Mouse (Mus musculus) heart, embryonic 14.5 days (tissue): ENCODE measurements at regions not wholly inside any gene's neighbourhood (a gene's known extent, or its start where the extent isn't known, plus 50 kb on each side); places are given as distances from the start of the nearest gene placed in this dataset.

Experiments used
- ATAC-seq: fragments of 200-750 bp; cut with Nextera tagmentation; 2 replicates; pipeline ENCODE4 v1.8.0; 2017; ENCODE audit warnings: low read depth, moderate TSS enrichment; ENCODE audit not compliant: insufficient number of reproducible peaks, insufficient read depth, low FRiP score
- H3K27ac ChIP-seq, 2 experiments: fragments of 200-500 bp in 1 of 2; fragments of 300-500 bp in 1 of 2; sonication (generic) in 1 of 2; replicated peaks in 1 of 2; 2 replicates each; pipeline ENCODE4 v1.5.1; 2012 to 2014; ENCODE audit warnings: low read depth in 2 of 2, low read length in 2 of 2, control low read depth in 1 of 2, mild to moderate bottlenecking in 1 of 2, mixed read lengths in 1 of 2; ENCODE audit not compliant: control insufficient read depth in 1 of 2, insufficient read depth in 1 of 2
- H3K27me3 ChIP-seq: fragments of 300-500 bp; sonication (generic); 2 replicates; pipeline ENCODE4 v1.6.1; 2014; ENCODE audit warnings: mild to moderate bottlenecking, low read length, control low read depth; ENCODE audit not compliant: control insufficient read depth, insufficient read depth
- H3K36me3 ChIP-seq: fragments of 300-500 bp; sonication (generic); 2 replicates; pipeline ENCODE4 v1.6.1; 2014; ENCODE audit warnings: mild to moderate bottlenecking, control low read depth, low read length, mixed read lengths; ENCODE audit not compliant: control insufficient read depth, insufficient read depth
- H3K4me1 ChIP-seq, 2 experiments: fragments of 200-500 bp in 1 of 2; fragments of 300-500 bp in 1 of 2; sonication (generic) in 1 of 2; 2 replicates each; pipeline ENCODE4 v1.6.1; 2012 to 2014; ENCODE audit warnings: low read length in 2 of 2, control low read depth in 1 of 2, mixed read lengths in 1 of 2; ENCODE audit not compliant: control insufficient read depth in 2 of 2, insufficient read depth in 2 of 2
- H3K4me2 ChIP-seq: fragments of 300-500 bp; sonication (generic); 2 replicates; pipeline ENCODE4 v1.6.1; 2014; ENCODE audit warnings: mild to moderate bottlenecking, low read length
- H3K4me3 ChIP-seq, 2 experiments: fragments of 200-500 bp in 1 of 2; fragments of 300-500 bp in 1 of 2; sonication (generic) in 1 of 2; 2 replicates each; pipeline ENCODE4 v1.5.1; 2012 to 2014; ENCODE audit warnings: low read length in 2 of 2, mild to moderate bottlenecking in 2 of 2, control low read depth in 1 of 2, low read depth in 1 of 2, moderate library complexity in 1 of 2; ENCODE audit not compliant: control insufficient read depth in 1 of 2, insufficient read depth in 1 of 2
- H3K9ac ChIP-seq: fragments of 300-500 bp; sonication (generic); 2 replicates; pipeline ENCODE4 v1.6.1; 2014; ENCODE audit warnings: mild to moderate bottlenecking, low read length
- H3K9me3 ChIP-seq: fragments of 300-500 bp; sonication (generic); 2 replicates; pipeline ENCODE4 v1.6.1; 2016; ENCODE audit warnings: low read length, control low read depth; ENCODE audit not compliant: control insufficient read depth
- WGBS: fragments of 180-500 bp; shearing (Covaris S2); extraction: QIAGEN DNeasy Blood & Tissue Kit; methylation state at CpG from one replicate; pipeline ENCODE4 v1.1.7; 2014; 5-methylcytosine and 5-hydroxymethylcytosine counted together

DNA sequence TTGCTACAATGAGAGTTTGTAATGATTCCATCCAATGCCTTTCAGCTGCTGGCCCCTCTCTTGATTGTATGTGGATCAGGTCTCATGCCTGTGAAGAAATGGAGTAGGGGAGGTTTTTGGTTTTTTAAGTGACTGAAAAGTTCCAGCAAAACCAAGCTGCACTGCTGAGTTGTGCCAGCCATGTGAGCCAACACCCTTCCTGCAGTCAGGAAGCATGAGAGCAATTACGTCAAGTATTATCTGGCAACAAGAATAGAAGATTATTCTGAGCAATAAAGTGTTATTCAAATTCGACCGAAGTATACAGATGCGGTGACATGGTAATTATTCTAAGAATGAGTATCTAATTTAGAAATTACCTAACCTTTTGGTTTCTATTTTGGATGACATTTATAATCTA lies 67.0 kb upstream of the Peli1 start:
- H3K9ac ChIP-seq: no peak overlapping the region
- WGBS: 62% methylated on average over 4 of the region's 4 CpGs
- H3K27ac ChIP-seq: no peak overlapping the region
- no peaks in the 10 kb centered on the region for H3K36me3 ChIP-seq
- no peak overlapping the region for H3K4me2 ChIP-seq
- 0 out of 2 replicates have a peak, but pooled peaks cover 2% of the 10 kb centered on the region for H3K9me3 ChIP-seq
- ATAC-seq: no peak
- 0 out of 4 replicates have a peak, but pooled peaks cover 0 to 3% of the 10 kb centered on the region in 2 experiments for H3K4me1 ChIP-seq
- no peaks in the 10 kb centered on the region for H3K27me3 ChIP-seq
- no peak overlapping the region for H3K4me3 ChIP-seq

DNA sequence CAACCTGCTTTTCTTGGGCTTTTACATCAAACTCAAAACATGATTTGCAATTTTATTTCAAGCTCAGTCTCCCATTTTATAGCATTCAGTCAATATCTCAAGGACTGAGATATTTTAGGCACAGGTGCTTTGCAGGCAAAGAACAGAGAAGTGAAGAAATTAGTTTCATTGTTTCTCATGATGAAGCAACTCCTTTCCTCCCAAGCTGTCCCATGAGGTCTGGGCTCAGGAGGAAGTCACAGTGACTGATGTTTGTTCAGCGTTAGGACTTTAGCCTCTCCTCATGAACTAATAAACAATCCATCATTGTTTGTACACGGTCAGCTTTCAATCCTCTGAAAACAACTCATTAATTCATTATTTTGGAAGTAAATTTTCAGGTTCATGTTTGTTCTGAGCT lies 66.6 kb upstream of the Peli1 start:
- no peak overlapping the region for H3K4me3 ChIP-seq
- H3K27me3 ChIP-seq: no peaks in the 10 kb centered on the region
- 58% methylated on average over 2 of the region's 2 CpGs for WGBS
- no peak overlapping the region for H3K27ac ChIP-seq
- H3K4me1 ChIP-seq: 0 out of 4 replicates have a peak, but pooled peaks cover 0 to 3% of the 10 kb centered on the region in 2 experiments
- no peak overlapping the region for H3K4me2 ChIP-seq
- H3K9ac ChIP-seq: no peak overlapping the region
- no peak for ATAC-seq
- 0 out of 2 replicates have a peak, but pooled peaks cover 2% of the 10 kb centered on the region for H3K9me3 ChIP-seq
- no peaks in the 10 kb centered on the region for H3K36me3 ChIP-seq

DNA sequence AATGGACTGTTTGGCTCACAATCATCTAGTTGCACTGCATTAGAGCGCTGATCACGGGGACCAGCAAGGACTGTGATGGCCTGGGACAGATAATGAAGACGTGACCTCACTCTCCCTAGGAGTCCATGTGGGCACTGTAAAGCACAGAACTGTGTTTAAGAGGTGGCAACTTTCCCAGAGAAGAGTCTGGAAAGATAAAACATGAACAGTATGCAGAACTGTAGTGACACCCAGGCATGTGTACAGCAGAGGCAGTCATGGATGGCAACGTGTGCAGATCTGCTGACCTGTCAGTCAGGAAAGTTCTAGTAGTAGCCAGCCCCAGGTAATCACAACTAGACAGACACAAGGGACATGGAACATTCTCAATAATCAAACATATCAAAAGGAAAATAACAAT lies 63.8 kb upstream of the Peli1 start:
- H3K4me2 ChIP-seq: no peak overlapping the region
- H3K4me1 ChIP-seq: 0 out of 4 replicates have a peak, but pooled peaks cover 0 to 3% of the 10 kb centered on the region in 2 experiments
- H3K27ac ChIP-seq: no peak overlapping the region
- no peaks in the 10 kb centered on the region for H3K27me3 ChIP-seq
- 0 out of 2 replicates have a peak, but pooled peaks cover 6% of the 10 kb centered on the region for H3K9me3 ChIP-seq
- WGBS: 75% methylated on average over 4 of the region's 4 CpGs
- H3K4me3 ChIP-seq: no peak overlapping the region
- no peak overlapping the region for H3K9ac ChIP-seq
- no peak for ATAC-seq
- no peaks in the 10 kb centered on the region for H3K36me3 ChIP-seq

DNA sequence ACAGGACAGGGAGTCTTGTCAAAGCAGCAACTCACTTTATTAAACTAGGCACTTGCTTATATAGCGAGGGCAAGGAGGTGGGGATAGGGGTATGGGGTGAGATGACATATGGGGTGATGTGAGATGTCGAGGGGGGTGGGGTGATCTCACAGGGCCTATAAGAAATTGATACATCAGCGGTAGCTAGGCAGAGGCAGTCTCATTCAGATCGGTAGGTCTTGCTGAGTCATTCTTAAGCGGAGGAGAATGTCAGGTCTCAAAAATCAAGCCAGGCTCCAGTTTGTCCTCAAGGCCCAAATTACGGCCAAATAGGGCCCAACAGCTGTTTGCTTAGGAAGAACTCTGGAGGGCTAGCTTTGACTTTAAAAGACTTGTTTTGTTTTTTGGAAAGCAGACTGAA lies 60.7 kb upstream of the Peli1 start:
- Histone ChIP-seq H3K4me2 (no peak overlapping the region), H3K4me3 (no peak overlapping the region), H3K36me3 (no peaks in the 10 kb centered on the region), H3K27ac (no peak overlapping the region), H3K27me3 (no peaks in the 10 kb centered on the region), H3K9ac (no peak overlapping the region), H3K9me3 (0 out of 2 replicates have a peak, but pooled peaks cover 4% of the 10 kb centered on the region), H3K4me1 (peaks cover 5 to 6% of the 10 kb centered on the region in 2 experiments; a peak in 2 of 4 replicates)
- WGBS: 92% methylated on average over 6 of the region's 6 CpGs
- no peak for ATAC-seq

DNA sequence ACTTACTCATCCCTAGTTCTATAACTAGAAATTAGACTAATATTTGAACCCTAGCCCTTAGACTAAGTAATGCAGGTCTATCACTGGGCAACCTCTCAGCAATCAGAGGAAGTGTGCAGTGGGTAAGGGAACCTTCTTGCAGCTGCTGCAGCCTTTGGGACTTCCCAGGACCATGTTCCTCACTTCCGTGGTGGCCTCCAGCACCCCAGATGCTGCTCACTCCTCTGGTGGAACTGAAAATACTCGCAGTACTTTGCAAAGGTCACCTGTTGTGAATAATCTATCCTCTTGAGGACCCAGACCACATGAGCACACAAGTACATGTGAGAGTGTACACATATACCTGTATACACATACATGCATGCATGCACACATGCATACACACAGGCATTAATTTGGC lies 59.3 kb upstream of the Peli1 start:
- no peaks in the 10 kb centered on the region for H3K36me3 ChIP-seq
- H3K4me3 ChIP-seq: no peak overlapping the region
- no peaks in the 10 kb centered on the region for H3K27me3 ChIP-seq
- H3K9me3 ChIP-seq: 0 out of 2 replicates have a peak, but pooled peaks cover 4% of the 10 kb centered on the region
- H3K27ac ChIP-seq: no peak overlapping the region
- no peak overlapping the region for H3K4me2 ChIP-seq
- peaks cover 7 to 12% of the 10 kb centered on the region in 2 experiments; a peak in 3 of 4 replicates for H3K4me1 ChIP-seq
- ATAC-seq: no peak
- no peak overlapping the region for H3K9ac ChIP-seq
- WGBS: 82% methylated on average over 2 of the region's 2 CpGs

DNA sequence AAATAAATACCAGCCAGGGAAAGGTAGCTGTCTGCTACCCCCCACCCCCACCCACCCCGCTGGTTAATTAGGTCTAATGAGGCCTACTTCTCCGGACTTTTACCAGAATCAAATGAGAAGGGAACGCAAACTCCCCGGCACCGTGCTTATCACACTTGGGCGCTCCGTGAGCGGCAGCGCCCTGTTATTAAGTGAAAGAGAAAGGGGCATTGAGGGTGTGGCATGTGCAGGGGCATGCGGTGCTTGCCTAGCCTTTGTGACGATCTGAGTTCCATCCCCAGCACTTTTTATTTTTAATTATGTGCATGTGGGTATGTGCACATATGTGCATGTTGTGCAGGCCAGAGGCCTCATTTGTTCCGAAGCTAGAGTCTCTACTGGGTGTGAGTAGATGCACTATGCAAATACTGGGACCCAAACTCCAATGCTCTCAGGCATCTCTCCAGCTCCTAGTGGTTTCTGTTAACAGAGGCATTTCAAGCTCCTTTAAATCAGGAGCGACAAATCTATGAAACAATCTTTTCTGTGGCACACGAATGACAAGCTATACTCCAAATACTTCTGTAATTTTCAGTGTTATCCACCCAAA lies 57.8 kb upstream of the Peli1 start:
- Histone ChIP-seq H3K4me3 (no peak overlapping the region), H3K27me3 (no peaks in the 10 kb centered on the region), H3K9ac (no peak overlapping the region), H3K36me3 (no peaks in the 10 kb centered on the region), H3K27ac (no peak overlapping the region), H3K4me2 (no peak overlapping the region), H3K4me1 (peaks cover 7 to 9% of the 10 kb centered on the region in 2 experiments; a peak in 3 of 4 replicates), H3K9me3 (0 out of 2 replicates have a peak, but pooled peaks cover 4% of the 10 kb centered on the region)
- no peak for ATAC-seq
- 87% methylated on average over 14 of the region's 14 CpGs for WGBS

DNA sequence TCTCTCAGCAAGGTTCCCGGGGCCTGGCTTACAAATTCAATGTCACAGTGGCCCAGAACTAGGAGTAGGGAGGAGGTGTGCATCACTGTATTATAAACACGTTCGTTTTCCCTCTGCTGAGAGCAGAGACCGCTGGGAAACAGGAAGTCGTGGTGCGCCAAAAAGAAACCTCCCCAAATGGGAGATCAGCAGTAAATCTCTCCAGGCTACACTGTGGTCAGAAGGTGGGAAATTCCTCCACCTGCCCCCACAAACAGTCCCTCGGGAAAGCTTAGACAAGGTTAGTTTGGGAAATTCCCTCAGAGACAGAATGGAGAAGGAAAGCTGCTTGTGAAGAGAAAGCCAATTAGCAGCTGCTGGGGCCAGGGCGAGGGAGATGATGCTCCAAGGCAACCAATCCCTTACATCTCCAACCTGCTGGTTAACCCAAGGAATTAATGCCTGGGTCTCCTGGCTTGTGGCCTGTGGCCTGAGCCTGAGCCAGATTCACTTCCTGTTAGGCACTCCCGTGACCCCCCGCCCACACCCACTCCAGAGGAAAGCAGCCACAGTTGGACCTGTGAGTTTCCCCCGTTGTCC lies 57.2 kb upstream of the Peli1 start:
- H3K27ac ChIP-seq: no peak overlapping the region
- no peak for ATAC-seq
- whole genome bisulfite sequencing: 46% methylated on average over 11 of the region's 11 CpGs

More for the DNA sequence above, 57.2 kb upstream of the Peli1 start:
- Histone ChIP-seq H3K27me3 (no peaks in the 10 kb centered on the region), H3K36me3 (no peaks in the 10 kb centered on the region), H3K4me3 (no peak overlapping the region), H3K9ac (no peak overlapping the region), H3K4me1 (peaks cover 11 to 15% of the 10 kb centered on the region in 2 experiments; a peak in 3 of 4 replicates), H3K9me3 (0 out of 2 replicates have a peak, but pooled peaks cover 4% of the 10 kb centered on the region), H3K4me2 (0 out of 2 replicates have a peak overlapping the region, but pooled peaks have one; percentile 21)
